Mouse (Mus musculus): ENCODE data around the gene Ribc2. TPM values are rescaled to one million over a fixed set of nuclear protein-coding genes. Genes with fewer than 3 reads are reported as not detected.

Ribc2 gene
- not detected for total RNA-seq (2021)

GRCm38 (mm10) chr15:85131275-85132192, at the start of gene Ribc2, which contains the start of gene Smc1b:
TSS of gene Ribc2 (plus strand) at chr15:85132078.
TSS of gene Smc1b (minus strand) at chr15:85131964.
- DNase-seq, result peak; percentile 59 to 71
- intact Hi-C loops (cut with DNase I), result no loop called here

GRCm38 (mm10) chr15:85085641-85086040, 46.2 kb upstream of the Ribc2 start:
- no peak for DNase-seq
- intact Hi-C loops (cut with DNase I), result no loop called here

GRCm38 (mm10) chr15:85132193-85132520, 279 bp downstream of the Ribc2 start:
- DNase-seq, result no peak
- intact Hi-C loops (cut with DNase I), result no loop called here

GRCm38 (mm10) chr15:85135143-85135542, 3.3 kb downstream of the Ribc2 start:
- intact Hi-C loops (cut with DNase I), result no loop called here
- DNase-seq, result no peak

- intact Hi-C loops (cut with DNase I), result no loop called here
- DNase-seq, result no peak
These were observed 9.4 kb downstream of the Ribc2 start for GRCm38 (mm10) chr15:85141290-85141689.

GRCm38 (mm10) chr15:85142441-85142840, 10.6 kb downstream of the Ribc2 start:
- intact Hi-C loops (cut with DNase I), result no loop called here
- no peak for DNase-seq

GRCm38 (mm10) chr15:85143161-85143560, 11.3 kb downstream of the Ribc2 start:
- no peak for DNase-seq
- intact Hi-C loops (cut with DNase I), result no loop called here

GRCm38 (mm10) chr15:85143747-85144146, 11.9 kb downstream of the Ribc2 start:
- DNase-seq, result no peak
- intact Hi-C loops (cut with DNase I), result no loop called here

- DNase-seq, result no peak
- intact Hi-C loops (cut with DNase I), result no loop called here
These were observed 12.4 kb downstream of the Ribc2 start for GRCm38 (mm10) chr15:85144249-85144648.

GRCm38 (mm10) chr15:85151433-85151918, 19.6 kb downstream of the Ribc2 start:
- intact Hi-C loops (cut with DNase I), result loop anchor here (1.0 to 5.0 kb wide), 4 partner anchors 80 to 431 kb away; partner anchors contain the start of gene Wnt7b
- DNase-seq, result peak; percentile 85 to 88

- DNase-seq, result peak; percentile 38 to 69
- intact Hi-C loops (cut with DNase I), result loop anchor here (5.0 kb wide), 1 partner anchor 430 kb away; the partner anchor contains the start of gene Wnt7b
These were observed 20.7 kb downstream of the Ribc2 start for GRCm38 (mm10) chr15:85152577-85152976.

- DNase-seq, result no peak
- intact Hi-C loops (cut with DNase I), result loop anchor here (5.0 kb wide), 1 partner anchor 428 kb away; the partner anchor contains the start of gene Wnt7b
These were observed 22.2 kb downstream of the Ribc2 start for GRCm38 (mm10) chr15:85154091-85154490.

- intact Hi-C loops (cut with DNase I), result loop anchor here (2.0 kb wide), 1 partner anchor 21 kb away; no protein-coding TSS in a partner anchor
- DNase-seq, result no peak
These were observed 24.3 kb downstream of the Ribc2 start for GRCm38 (mm10) chr15:85156198-85156597.

GRCm38 (mm10) chr15:85161416-85161815, 29.5 kb downstream of the Ribc2 start:
- intact Hi-C loops (cut with DNase I), result no loop called here
- DNase-seq, result no peak

GRCm38 (mm10) chr15:85162693-85163663, 31.1 kb downstream of the Ribc2 start:
- DNase-seq, result peak; percentile 69
- intact Hi-C loops (cut with DNase I), result no loop called here

- intact Hi-C loops (cut with DNase I), result no loop called here
- DNase-seq, result no peak
These were observed 34.6 kb downstream of the Ribc2 start for GRCm38 (mm10) chr15:85166433-85166933.

GRCm38 (mm10) chr15:85167086-85167679, 35.3 kb downstream of the Ribc2 start:
- intact Hi-C loops (cut with DNase I), result no loop called here

GRCm38 (mm10) chr15:85172054-85172453, 40.2 kb downstream of the Ribc2 start:
- intact Hi-C loops (cut with DNase I), result no loop called here
- peak; percentile 67 to 72 for DNase-seq

More at GRCm38 (mm10) chr15:85167086-85167679, 35.3 kb downstream of the Ribc2 start:
- DNase-seq, result no peak

- intact Hi-C loops (cut with DNase I), result no loop called here
- DNase-seq, result no peak
These were observed 41.5 kb downstream of the Ribc2 start for GRCm38 (mm10) chr15:85173425-85173824.

- intact Hi-C loops (cut with DNase I), result no loop called here
These were observed 42.2 kb downstream of the Ribc2 start for GRCm38 (mm10) chr15:85174060-85174459.

More at GRCm38 (mm10) chr15:85174060-85174459, 42.2 kb downstream of the Ribc2 start:
- no peak for DNase-seq
